Mouse (Mus musculus) heart, postnatal 0 days (tissue): Measurements from ENCODE around the gene Rbp1. TPM values are rescaled to one million over a fixed set of nuclear protein-coding genes. Genes with fewer than 3 reads are reported as not detected.

Experiments
- ATAC-seq: fragments of 200-750 bp; cut with Nextera tagmentation; 2 replicates; pipeline ENCODE4 v1.8.0; 2017; ENCODE audit warnings: low read depth, moderate number of reproducible peaks, moderate library complexity; ENCODE audit not compliant: insufficient read depth
- DNase-seq: peaks from one replicate; pipeline ENCODE4 v3.0.0-alpha.2; 2016; ENCODE audit warnings: low spot score
- H3K27ac ChIP-seq: fragments of 300-500 bp; sonication (generic); 2 replicates; pipeline ENCODE4 v1.5.1; 2014; ENCODE audit warnings: low read depth, mild to moderate bottlenecking
- H3K27me3 ChIP-seq: fragments of 300-500 bp; sonication (generic); 2 replicates; pipeline ENCODE4 v1.6.1; 2014; ENCODE audit warnings: low read length, mixed read lengths; ENCODE audit not compliant: control insufficient read depth, insufficient read depth
- H3K36me3 ChIP-seq: fragments of 300-500 bp; sonication (generic); replicated peaks from 2 replicates; pipeline ENCODE4 v1.6.1; 2014; ENCODE audit warnings: low read length, mixed read lengths; ENCODE audit not compliant: control insufficient read depth, insufficient read depth
- H3K4me1 ChIP-seq: fragments of 300-500 bp; sonication (generic); 2 replicates; pipeline ENCODE4 v1.6.1; 2014; ENCODE audit warnings: antibody characterized with exemption; ENCODE audit not compliant: control insufficient read depth, insufficient read depth
- H3K4me2 ChIP-seq: fragments of 300-500 bp; sonication (generic); 2 replicates; pipeline ENCODE4 v1.6.1; 2014; ENCODE audit warnings: low read depth, mild to moderate bottlenecking, low read length, moderate library complexity
- H3K4me3 ChIP-seq: fragments of 300-500 bp; sonication (generic); 2 replicates; pipeline ENCODE4 v1.5.1; 2014; ENCODE audit warnings: low read depth, low read length
- H3K9ac ChIP-seq: fragments of 300-500 bp; sonication (generic); replicated peaks from 2 replicates; pipeline ENCODE4 v1.6.1; 2014; ENCODE audit warnings: low read depth, low read length, mixed read lengths
- H3K9me3 ChIP-seq: fragments of 300-500 bp; sonication (generic); replicated peaks from 2 replicates; pipeline ENCODE4 v1.6.1; 2016; ENCODE audit warnings: low read length; ENCODE audit not compliant: control insufficient read depth
- CTCF ChIP-seq: IDR thresholded peaks from 2 replicates; pipeline ENCODE4 v1.5.1; 2016; ENCODE audit warnings: antibody characterized with exemption, control low read depth, low read depth
- EP300 ChIP-seq: IDR thresholded peaks from 2 replicates; pipeline ENCODE4 v1.6.1; 2016; ENCODE audit warnings: antibody characterized with exemption, low read depth
- WGBS: fragments of 180-500 bp; shearing (Covaris S2); extraction: QIAGEN DNeasy Blood & Tissue Kit; methylation state at CpG from one replicate; pipeline ENCODE4 v1.1.7; 2014; 5-methylcytosine and 5-hydroxymethylcytosine counted together
- polyA plus RNA-seq: library from polyadenylated mRNA; unstranded; fragments of >200 nt; fragmentation: Nextera tagmentation; extraction: Ambion mirVana; gene quantifications from 2 replicates; pipeline ENCODE4 v1.2.1, GENCODE M21; 2015
- total RNA-seq: library from RNA; depleted of rRNA; stranded (reverse); fragments of >200 nt; gene quantifications from 2 replicates; pipeline ENCODE4 v1.2.3, GENCODE M21; 2014; ENCODE audit warnings: low replicate concordance

The Rbp1 gene
- total and polyA plus RNA-seq, 2 experiments from 2014 or later, result 14.2 to 36.9 TPM

- Histone ChIP-seq H3K4me1 (peaks cover 8% of the 10 kb centered on the region), H3K4me2 (no peak overlapping the region), H3K27me3 (no peaks in the 10 kb centered on the region), H3K9ac (no peak overlapping the region), H3K27ac (peak overlapping the region; percentile 43), H3K9me3 (no peaks in the 10 kb centered on the region), H3K4me3 (no peak overlapping the region), H3K36me3 (no peaks in the 10 kb centered on the region)
- no peak for ATAC-seq
- 42% methylated on average over 4 of the region's 4 CpGs for WGBS
- no peak for DNase-seq
- TF ChIP-seq CTCF (no peak), EP300 (no peak)
Observed at GRCm38 (mm10) chr9:98433956-98434588, 11.3 kb downstream of the Rbp1 start.

- Histone ChIP-seq H3K4me1 (no peaks in the 10 kb centered on the region), H3K36me3 (no peaks in the 10 kb centered on the region), H3K27ac (no peak overlapping the region), H3K27me3 (no peaks in the 10 kb centered on the region), H3K9me3 (no peaks in the 10 kb centered on the region), H3K9ac (no peak overlapping the region), H3K4me2 (no peak overlapping the region), H3K4me3 (no peak overlapping the region)
- DNase-seq, result no peak
- WGBS, result 76% methylated on average over 4 of the region's 4 CpGs
- ATAC-seq, result no peak
- no peak for TF ChIP-seq EP300
- TF ChIP-seq CTCF, result no peak
Observed at GRCm38 (mm10) chr9:98437819-98438218, 15.1 kb downstream of the Rbp1 start.

- Histone ChIP-seq H3K9me3 (no peaks in the 10 kb centered on the region), H3K27ac (no peak overlapping the region), H3K9ac (no peak overlapping the region), H3K4me3 (no peak overlapping the region), H3K4me2 (no peak overlapping the region), H3K27me3 (no peaks in the 10 kb centered on the region), H3K36me3 (no peaks in the 10 kb centered on the region), H3K4me1 (no peaks in the 10 kb centered on the region)
- ATAC-seq, result no peak
- 56% methylated on average over 3 of the region's 3 CpGs for WGBS
- DNase-seq, result no peak
- no peak for TF ChIP-seq EP300
Observed at GRCm38 (mm10) chr9:98439091-98439490, 16.3 kb downstream of the Rbp1 start.

- WGBS, result 33% methylated on average over 5 of the region's 5 CpGs
Observed at GRCm38 (mm10) chr9:98442638-98443037, 19.9 kb downstream of the Rbp1 start.

GRCm38 (mm10) chr9:98445359-98446149 lies 22.8 kb downstream of the Rbp1 start:
- DNase-seq, result no peak
- H3K9me3 ChIP-seq, result no peaks in the 10 kb centered on the region
- TF ChIP-seq CTCF (no peak), EP300 (no peak)
- H3K9ac ChIP-seq, result no peak overlapping the region
- no peak for ATAC-seq
- H3K27me3 ChIP-seq, result no peaks in the 10 kb centered on the region
- no peak overlapping the region for H3K4me3 ChIP-seq
- no peak overlapping the region for H3K4me2 ChIP-seq
- H3K36me3 ChIP-seq, result no peaks in the 10 kb centered on the region
- 0 out of 2 replicates have a peak, but pooled peaks cover 3% of the 10 kb centered on the region for H3K4me1 ChIP-seq
- H3K27ac ChIP-seq, result no peak overlapping the region
- 70% methylated on average over 9 of the region's 9 CpGs for WGBS

More at GRCm38 (mm10) chr9:98442638-98443037, 19.9 kb downstream of the Rbp1 start:
- Histone ChIP-seq H3K9ac (no peak overlapping the region), H3K4me1 (0 out of 2 replicates have a peak, but pooled peaks cover 3% of the 10 kb centered on the region), H3K27ac (no peak overlapping the region), H3K4me2 (no peak overlapping the region), H3K36me3 (no peaks in the 10 kb centered on the region), H3K4me3 (no peak overlapping the region), H3K27me3 (no peaks in the 10 kb centered on the region), H3K9me3 (no peaks in the 10 kb centered on the region)
- ATAC-seq (no peak), DNase-seq (no peak)
- TF ChIP-seq EP300 (no peak), CTCF (peak; percentile 70)
